Mouse (Mus musculus): ENCODE data around the gene Parg.

DNA sequence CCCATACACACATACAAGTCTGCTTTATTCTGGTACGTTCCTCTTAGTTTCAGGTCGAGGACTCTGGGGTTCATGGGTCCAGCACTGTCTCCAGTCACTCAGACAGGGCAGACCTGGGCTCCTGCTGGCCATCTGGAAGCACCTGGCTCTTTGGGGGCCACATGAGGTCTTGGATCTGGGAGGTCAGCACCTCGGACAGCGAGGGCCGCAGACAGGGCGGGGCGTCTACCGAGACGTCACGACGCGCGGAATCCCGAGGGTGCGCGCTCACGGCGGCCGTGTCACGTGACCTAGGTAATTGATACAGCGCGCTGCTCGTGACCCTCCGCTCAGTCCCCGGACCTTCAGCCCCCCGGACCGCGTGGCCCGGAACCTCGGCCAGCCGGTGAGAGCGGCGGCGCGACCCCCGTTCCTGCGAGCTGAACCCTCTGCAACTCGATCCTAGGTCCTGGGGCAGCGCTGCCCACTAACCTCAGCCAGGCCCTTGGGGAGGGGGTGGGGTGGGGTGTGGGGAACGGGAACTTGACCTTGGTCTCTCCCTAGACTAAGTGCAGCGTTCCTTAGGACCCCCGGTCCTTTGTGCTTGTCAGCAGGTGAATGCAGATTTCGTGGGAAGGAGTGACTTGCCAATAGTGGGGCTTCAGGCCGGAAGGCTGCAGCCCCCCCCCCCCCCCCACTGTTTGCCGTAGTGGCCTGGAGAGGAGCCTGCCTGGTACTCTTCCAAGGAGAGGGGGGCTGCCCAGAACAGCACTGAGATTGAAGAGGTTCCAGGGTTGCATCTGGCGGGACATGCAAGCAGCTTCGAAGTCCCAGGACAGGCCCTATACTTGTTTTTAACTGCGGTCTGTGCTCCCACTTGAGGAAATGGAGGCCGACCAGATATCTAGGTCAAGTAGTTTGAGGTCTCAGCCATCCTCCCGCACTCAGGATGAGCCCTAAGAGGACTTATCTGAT is 120.3 kb downstream of the Parg start, which contains the start of gene Ogdhl:
- no peak for TF ChIP-seq CTCF (conservative IDR thresholded peaks at IDR 0.05; ENCODE audit: low read length)
- no peak for TF ChIP-seq POU5F1 (IDR thresholded peaks at IDR 0.05; ENCODE audit: borderline replicate concordance, low read length)
- TF ChIP-seq NANOG (IDR thresholded peaks at IDR 0.05; ENCODE audit: borderline replicate concordance, low read length), result no peak

All from E14TG2a.4 (cell line).